Mouse (Mus musculus): ENCODE results near the gene Smyd1. TPM values are rescaled to one million over a fixed set of nuclear protein-coding genes. Genes with fewer than 3 reads are reported as not detected.

Smyd1 gene
- total RNA-seq, 2 experiments from 2014 or later, result 153 to 163 TPM

GRCm38 (mm10) chr6:71224184-71224943, 97.7 kb downstream of the Smyd1 start:
- DNase-seq (ENCODE audit: low spot score in 2 of 2), result no peak

- no peak for DNase-seq (ENCODE audit: low spot score in 2 of 2)
These were observed 100.5 kb downstream of the Smyd1 start for GRCm38 (mm10) chr6:71221501-71221900.

GRCm38 (mm10) chr6:71212471-71212870, 109.6 kb downstream of the Smyd1 start:
- no peak for DNase-seq (ENCODE audit: low spot score in 2 of 2)

GRCm38 (mm10) chr6:71211917-71212316, 110.1 kb downstream of the Smyd1 start:
- no peak for DNase-seq (ENCODE audit: low spot score in 2 of 2)

GRCm38 (mm10) chr6:71208691-71209090, 113.3 kb downstream of the Smyd1 start:
- DNase-seq (ENCODE audit: low spot score in 2 of 2), result no peak

- no peak for DNase-seq (ENCODE audit: low spot score in 2 of 2)
These were observed 117.9 kb downstream of the Smyd1 start for GRCm38 (mm10) chr6:71204166-71204565.

- DNase-seq (ENCODE audit: low spot score in 2 of 2), result no peak
These were observed 118.4 kb downstream of the Smyd1 start for GRCm38 (mm10) chr6:71203674-71204073.

- DNase-seq (ENCODE audit: low spot score in 2 of 2), result no peak
These were observed 120.1 kb downstream of the Smyd1 start for GRCm38 (mm10) chr6:71201925-71202324.

- no peak for DNase-seq (ENCODE audit: low spot score in 2 of 2)
These were observed 122.4 kb downstream of the Smyd1 start, which contains the start of gene Fabp1 for GRCm38 (mm10) chr6:71199612-71200011. Gene Fabp1 (plus strand): TSS chr6:71199827.

- DNase-seq (ENCODE audit: low spot score in 2 of 2), result no peak
These were observed 124.1 kb downstream of the Smyd1 start for GRCm38 (mm10) chr6:71197636-71198535.

- no peak for DNase-seq (ENCODE audit: low spot score in 2 of 2)
These were observed 125.9 kb downstream of the Smyd1 start for GRCm38 (mm10) chr6:71196107-71196506.

- no peak for DNase-seq (ENCODE audit: low spot score in 2 of 2)
These were observed 128.8 kb downstream of the Smyd1 start for GRCm38 (mm10) chr6:71193151-71193740.

- no peak for DNase-seq (ENCODE audit: low spot score in 2 of 2)
These were observed 131.5 kb downstream of the Smyd1 start for GRCm38 (mm10) chr6:71190501-71190900.

GRCm38 (mm10) chr6:71189578-71189977, 132.5 kb downstream of the Smyd1 start:
- no peak for DNase-seq (ENCODE audit: low spot score in 2 of 2)

GRCm38 (mm10) chr6:71184941-71185604, 137.0 kb downstream of the Smyd1 start:
- no peak for DNase-seq (ENCODE audit: low spot score in 2 of 2)

- no peak for DNase-seq (ENCODE audit: low spot score in 2 of 2)
These were observed 141.4 kb downstream of the Smyd1 start for GRCm38 (mm10) chr6:71180596-71180995.

- DNase-seq (ENCODE audit: low spot score in 2 of 2), result no peak
These were observed 149.0 kb downstream of the Smyd1 start for GRCm38 (mm10) chr6:71172812-71173580.

GRCm38 (mm10) chr6:71166551-71167169, 155.4 kb downstream of the Smyd1 start:
- DNase-seq (ENCODE audit: low spot score in 2 of 2), result no peak

GRCm38 (mm10) chr6:71164394-71164793, 157.6 kb downstream of the Smyd1 start:
- DNase-seq (ENCODE audit: low spot score in 2 of 2), result no peak

Measured in gastrocnemius, postnatal 4 days (tissue).